Mouse (Mus musculus): ENCODE measurements around the gene Rpa3. TPM values are rescaled to one million over a fixed set of nuclear protein-coding genes. Genes with fewer than 3 reads are reported as not detected.

The Rpa3 gene
- 144 and 157 TPM in 2 replicates for polyA plus RNA-seq (2014; fragmentation: Nextera tagmentation; extraction: Ambion mirVana)

GRCm38 (mm10) chr6:8259004-8259666, at the start of gene Rpa3, which contains the start of the genes Umad1 and Gm45062:
Gene Rpa3 (minus strand): TSS chr6:8259173.
Gene Umad1 (plus strand): TSS chr6:8259288.
Gene Gm45062 (plus strand): TSS chr6:8259450.
- under 1% methylated on average over 59 of the region's 64 CpGs for WGBS
- Histone ChIP-seq H3K27me3 (ENCODE audit: control insufficient read depth, insufficient read depth, low read length) (no peaks in the 10 kb centered on the region), H3K4me2 (ENCODE audit: low read depth) (peak within 1 kb of the TSS; percentile 92), H3K36me3 (ENCODE audit: control insufficient read depth, insufficient read depth, low read length) (no peaks in the 10 kb centered on the region), H3K4me3 (ENCODE audit: low read depth, low read length) (peak within 1 kb of the TSS; percentile 46), H3K4me1 (ENCODE audit: control insufficient read depth, insufficient read depth, low read length) (peaks cover 2% of the 10 kb centered on the region; the same call in 1 of the 2 replicates), H3K9me3 (ENCODE audit: control insufficient read depth, low read length) (no peaks in the 10 kb centered on the region), H3K9ac (ENCODE audit: low read length) (peak within 1 kb of the TSS; percentile 65), H3K27ac (ENCODE audit: low read depth, low read length) (no peak within 1 kb of the TSS)
- peak; percentile 98 for DNase-seq (ENCODE audit: low spot score)
- peak; percentile 100 for ATAC-seq (ENCODE audit: insufficient read depth, low FRiP score, low TSS enrichment)

DNA sequence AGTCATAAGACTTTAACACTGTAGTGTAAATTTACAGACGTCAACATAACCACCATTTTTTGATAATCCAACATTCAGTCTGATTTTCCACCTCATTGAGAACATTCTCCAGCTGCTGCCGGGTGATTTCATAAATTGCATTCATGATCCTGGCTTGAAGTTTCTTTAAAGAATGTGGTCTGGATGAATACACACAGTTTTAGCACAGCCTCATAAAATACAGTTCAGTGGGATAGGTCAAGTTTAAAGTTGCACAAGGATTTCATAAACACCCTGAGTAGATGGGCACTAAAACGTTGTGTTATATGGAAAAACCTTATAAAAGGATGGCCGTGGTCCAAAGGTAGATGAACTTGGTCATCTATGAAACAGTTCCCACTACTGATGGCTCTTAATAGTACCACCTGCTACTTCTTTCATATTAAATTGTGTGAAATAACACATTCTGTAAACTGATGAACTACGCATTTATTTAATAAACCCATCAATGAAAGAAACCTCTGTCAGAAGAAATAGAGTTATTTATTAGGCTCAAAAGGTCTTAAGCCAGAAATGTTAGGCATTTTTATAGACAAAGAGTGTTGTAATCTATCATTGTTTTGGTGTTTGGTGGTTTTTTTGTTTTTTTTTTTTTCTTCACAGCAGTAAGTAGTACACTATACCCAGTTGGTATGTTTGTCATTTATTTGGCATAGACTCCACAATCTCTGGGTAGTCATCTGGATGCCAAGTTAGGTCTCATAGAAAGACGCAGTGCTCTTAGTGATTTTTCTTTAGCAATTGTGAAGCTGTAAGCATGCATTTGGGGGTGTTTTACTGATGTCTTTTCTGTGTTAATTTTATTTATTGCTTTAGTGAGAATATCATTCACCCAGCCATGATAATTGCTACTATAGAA, 49.2 kb upstream of the Rpa3 start:
- DNase-seq (ENCODE audit: low spot score) (no peak), ATAC-seq (ENCODE audit: insufficient read depth, low FRiP score, low TSS enrichment) (no peak)
- Histone ChIP-seq H3K4me2 (ENCODE audit: low read depth) (no peak overlapping the region), H3K27ac (ENCODE audit: low read depth, low read length) (no peak overlapping the region), H3K9me3 (ENCODE audit: control insufficient read depth, low read length) (no peaks in the 10 kb centered on the region), H3K4me1 (ENCODE audit: control insufficient read depth, insufficient read depth, low read length) (no peaks in the 10 kb centered on the region), H3K9ac (ENCODE audit: low read length) (no peak overlapping the region), H3K4me3 (ENCODE audit: low read depth, low read length) (no peak overlapping the region), H3K27me3 (ENCODE audit: control insufficient read depth, insufficient read depth, low read length) (no peaks in the 10 kb centered on the region), H3K36me3 (ENCODE audit: control insufficient read depth, insufficient read depth, low read length) (no peaks in the 10 kb centered on the region)
- WGBS: 75% methylated on average over 6 of the region's 6 CpGs

DNA sequence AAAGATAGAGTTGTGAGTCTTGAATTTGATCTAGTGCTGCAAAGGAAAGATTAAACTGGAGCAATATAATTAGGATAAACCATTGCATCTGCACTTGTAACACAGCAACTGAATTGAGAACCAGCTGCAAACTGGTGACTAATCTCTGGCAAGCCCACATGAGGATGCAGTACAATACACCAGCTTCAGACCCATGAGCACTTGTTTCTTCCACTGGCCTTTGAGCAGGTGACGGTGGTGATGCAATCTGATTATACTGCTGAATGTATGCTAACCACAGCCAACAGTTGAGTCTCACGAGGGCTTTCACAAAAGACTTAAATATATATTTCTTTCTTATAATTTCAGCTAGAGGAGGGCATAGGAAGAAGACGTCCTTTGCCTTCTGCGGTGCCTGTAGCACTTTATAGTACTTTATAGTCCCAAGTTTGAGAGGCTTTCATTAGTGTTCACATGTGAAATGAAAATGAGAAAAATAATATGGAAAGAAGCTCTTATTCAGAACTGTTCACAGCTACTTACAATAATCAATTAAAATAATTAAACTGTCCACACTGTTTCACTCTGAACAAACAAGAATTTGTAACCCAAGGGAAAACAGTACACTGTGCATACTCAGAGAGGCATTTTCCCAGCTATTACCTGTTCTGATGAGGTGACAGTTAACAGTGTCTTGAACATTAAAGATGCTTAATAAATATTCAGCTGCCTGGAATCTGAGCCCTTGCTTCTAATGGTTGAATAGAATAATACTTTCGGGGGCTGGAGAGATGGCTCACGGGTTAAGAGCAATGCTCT, 40.3 kb upstream of the Rpa3 start:
- DNase-seq (ENCODE audit: low spot score) (no peak), ATAC-seq (ENCODE audit: insufficient read depth, low FRiP score, low TSS enrichment) (no peak)
- Histone ChIP-seq H3K4me2 (ENCODE audit: low read depth) (no peak overlapping the region), H3K9ac (ENCODE audit: low read length) (no peak overlapping the region), H3K9me3 (ENCODE audit: control insufficient read depth, low read length) (no peaks in the 10 kb centered on the region), H3K27me3 (ENCODE audit: control insufficient read depth, insufficient read depth, low read length) (no peaks in the 10 kb centered on the region), H3K4me3 (ENCODE audit: low read depth, low read length) (no peak overlapping the region), H3K27ac (ENCODE audit: low read depth, low read length) (no peak overlapping the region), H3K36me3 (ENCODE audit: control insufficient read depth, insufficient read depth, low read length) (no peaks in the 10 kb centered on the region), H3K4me1 (ENCODE audit: control insufficient read depth, insufficient read depth, low read length) (no peaks in the 10 kb centered on the region)
- WGBS: 89% methylated on average over 6 of the region's 6 CpGs

GRCm38 (mm10) chr6:8294048-8294784, 35.2 kb upstream of the Rpa3 start:
- Histone ChIP-seq H3K9me3 (ENCODE audit: control insufficient read depth, low read length) (no peaks in the 10 kb centered on the region), H3K4me1 (ENCODE audit: control insufficient read depth, insufficient read depth, low read length) (no peaks in the 10 kb centered on the region), H3K4me3 (ENCODE audit: low read depth, low read length) (no peak overlapping the region), H3K4me2 (ENCODE audit: low read depth) (no peak overlapping the region), H3K36me3 (ENCODE audit: control insufficient read depth, insufficient read depth, low read length) (no peaks in the 10 kb centered on the region), H3K9ac (ENCODE audit: low read length) (no peak overlapping the region), H3K27me3 (ENCODE audit: control insufficient read depth, insufficient read depth, low read length) (no peaks in the 10 kb centered on the region), H3K27ac (ENCODE audit: low read depth, low read length) (no peak overlapping the region)
- 86% methylated on average over 4 of the region's 4 CpGs for WGBS
- ATAC-seq (ENCODE audit: insufficient read depth, low FRiP score, low TSS enrichment): no peak
- no peak for DNase-seq (ENCODE audit: low spot score)

DNA sequence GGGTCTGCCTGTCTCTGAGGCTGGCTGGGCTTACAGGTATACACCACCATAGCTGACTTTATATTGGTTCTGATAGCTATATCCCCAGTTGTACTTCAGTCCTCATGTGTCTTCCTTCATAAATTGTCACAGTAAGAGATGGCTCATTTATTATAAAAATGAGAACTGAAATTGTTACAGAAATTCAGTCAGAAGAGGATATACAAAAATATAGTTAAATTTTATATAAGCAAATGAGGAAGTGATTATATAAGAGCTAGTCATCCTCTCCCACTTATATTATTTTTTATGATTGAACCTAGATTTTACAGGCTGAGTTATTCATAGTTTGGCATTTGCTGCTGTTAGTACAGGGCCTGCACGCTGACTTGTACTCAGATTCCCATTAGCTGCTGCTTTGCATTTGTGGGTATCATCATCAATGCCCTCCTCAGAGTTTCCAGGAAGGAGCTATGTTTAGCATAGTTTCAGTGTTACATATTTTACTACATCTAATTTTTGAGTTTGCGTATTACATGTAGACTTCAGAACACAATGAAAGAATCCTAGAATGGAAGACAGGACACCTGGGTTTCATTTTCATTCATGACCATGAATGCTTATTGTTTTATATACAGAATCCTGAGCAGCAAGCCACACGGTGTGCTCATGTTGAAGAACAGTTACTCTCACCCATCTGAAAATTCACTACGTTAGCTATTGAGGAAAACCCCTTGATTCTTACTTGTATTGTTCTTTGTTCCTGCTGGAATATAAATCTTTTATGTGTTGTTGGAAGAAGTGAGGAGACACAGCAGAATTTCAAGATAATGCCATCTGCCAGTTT, 30.0 kb upstream of the Rpa3 start:
- 89% methylated on average over 4 of the region's 4 CpGs for WGBS
- ATAC-seq (ENCODE audit: insufficient read depth, low FRiP score, low TSS enrichment): no peak

GRCm38 (mm10) chr6:8286146-8286545, 27.2 kb upstream of the Rpa3 start:
- H3K36me3 ChIP-seq (ENCODE audit: control insufficient read depth, insufficient read depth, low read length): no peaks in the 10 kb centered on the region
- no peak overlapping the region for H3K9ac ChIP-seq (ENCODE audit: low read length)
- DNase-seq (ENCODE audit: low spot score) (no peak), ATAC-seq (ENCODE audit: insufficient read depth, low FRiP score, low TSS enrichment) (no peak)
- no peak overlapping the region for H3K4me2 ChIP-seq (ENCODE audit: low read depth)
- no peak overlapping the region for H3K4me3 ChIP-seq (ENCODE audit: low read depth, low read length)
- 93% methylated on average over 3 of the region's 3 CpGs for WGBS
- no peaks in the 10 kb centered on the region for H3K4me1 ChIP-seq (ENCODE audit: control insufficient read depth, insufficient read depth, low read length)
- no peaks in the 10 kb centered on the region for H3K27me3 ChIP-seq (ENCODE audit: control insufficient read depth, insufficient read depth, low read length)
- no peaks in the 10 kb centered on the region for H3K9me3 ChIP-seq (ENCODE audit: control insufficient read depth, low read length)
- H3K27ac ChIP-seq (ENCODE audit: low read depth, low read length): no peak overlapping the region

More for the DNA sequence above, 30.0 kb upstream of the Rpa3 start:
- Histone ChIP-seq H3K27me3 (ENCODE audit: control insufficient read depth, insufficient read depth, low read length) (no peaks in the 10 kb centered on the region), H3K4me3 (ENCODE audit: low read depth, low read length) (no peak overlapping the region), H3K27ac (ENCODE audit: low read depth, low read length) (no peak overlapping the region), H3K36me3 (ENCODE audit: control insufficient read depth, insufficient read depth, low read length) (no peaks in the 10 kb centered on the region), H3K9ac (ENCODE audit: low read length) (no peak overlapping the region), H3K4me2 (ENCODE audit: low read depth) (no peak overlapping the region), H3K9me3 (ENCODE audit: control insufficient read depth, low read length) (no peaks in the 10 kb centered on the region), H3K4me1 (ENCODE audit: control insufficient read depth, insufficient read depth, low read length) (no peaks in the 10 kb centered on the region)
- DNase-seq (ENCODE audit: low spot score): no peak

DNA sequence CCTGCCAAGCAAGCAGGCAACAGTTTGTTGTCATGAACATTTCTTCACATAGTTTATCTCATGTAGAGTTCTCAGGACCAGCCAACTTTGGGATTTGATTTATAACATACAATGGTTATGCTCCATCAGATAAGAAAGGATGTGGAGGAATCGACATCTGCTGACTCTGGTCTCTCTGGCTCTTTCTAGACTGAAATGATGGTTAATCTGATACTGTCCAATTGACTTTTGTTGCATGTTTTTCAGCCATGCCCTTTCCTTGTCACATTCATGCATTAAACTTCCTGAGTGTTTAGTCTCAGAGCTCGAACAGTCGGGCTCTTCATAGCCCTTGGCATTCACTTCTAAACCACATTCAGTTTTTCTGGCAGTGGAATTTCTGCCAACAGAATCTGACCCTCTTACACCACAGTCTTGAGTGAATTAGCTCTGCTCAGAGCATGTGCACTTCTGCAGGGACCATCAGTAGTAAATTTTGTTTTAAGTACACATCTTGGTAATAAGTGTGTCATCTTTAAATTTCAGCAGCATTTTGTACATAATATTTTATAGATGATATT, 26.5 kb upstream of the Rpa3 start:
- H3K9ac ChIP-seq (ENCODE audit: low read length): no peak overlapping the region
- DNase-seq (ENCODE audit: low spot score) (no peak), ATAC-seq (ENCODE audit: insufficient read depth, low FRiP score, low TSS enrichment) (no peak)
- H3K36me3 ChIP-seq (ENCODE audit: control insufficient read depth, insufficient read depth, low read length): no peaks in the 10 kb centered on the region
- H3K27ac ChIP-seq (ENCODE audit: low read depth, low read length): no peak overlapping the region
- H3K4me1 ChIP-seq (ENCODE audit: control insufficient read depth, insufficient read depth, low read length): no peaks in the 10 kb centered on the region
- H3K9me3 ChIP-seq (ENCODE audit: control insufficient read depth, low read length): no peaks in the 10 kb centered on the region
- H3K4me3 ChIP-seq (ENCODE audit: low read depth, low read length): no peak overlapping the region
- no peak overlapping the region for H3K4me2 ChIP-seq (ENCODE audit: low read depth)
- H3K27me3 ChIP-seq (ENCODE audit: control insufficient read depth, insufficient read depth, low read length): no peaks in the 10 kb centered on the region
- whole genome bisulfite sequencing: 84% methylated on average over 3 of the region's 3 CpGs
